Mouse (Mus musculus) MEL (cell line): ENCODE results near the gene Rhobtb1. TPM values are rescaled to one million over a fixed set of nuclear protein-coding genes. Genes with fewer than 3 reads are reported as not detected.

ENCODE experiments used
- DNase-seq: peaks from one replicate; pipeline ENCODE4 v3.0.0; 2011; ENCODE audit warnings: low read depth, low spot score
- H3K27ac ChIP-seq: 2 replicates; pipeline ENCODE4 v1.5.1; 2012; ENCODE audit warnings: low read depth, mild to moderate bottlenecking, control low read depth, low read length, moderate library complexity; ENCODE audit not compliant: control insufficient read depth
- H3K27me3 ChIP-seq, 2 experiments: fragments of 150-350 bp in 1 of 2; sonication (generic) in 1 of 2; 2 replicates each; pipeline ENCODE4 v1.6.1; 2012; ENCODE audit warnings: low read length in 2 of 2, mild to moderate bottlenecking in 2 of 2, improper control_type of control experiment in 1 of 2, moderate library complexity in 1 of 2; ENCODE audit not compliant: insufficient read depth in 2 of 2, control insufficient read depth in 1 of 2
- H3K36me3 ChIP-seq, 2 experiments: 2 replicates each; pipeline ENCODE4 v1.6.1; 2012 to 2014; ENCODE audit warnings: low read length in 2 of 2, improper control_type of control experiment in 1 of 2, inconsistent platforms in 1 of 2, mild to moderate bottlenecking in 1 of 2; ENCODE audit not compliant: insufficient read depth in 2 of 2, control insufficient read depth in 1 of 2
- H3K4me1 ChIP-seq, 2 experiments: fragments of 150-350 bp in 1 of 2; sonication (generic) in 1 of 2; 2 replicates each; pipeline ENCODE4 v1.6.1; 2012; ENCODE audit warnings: low read length in 2 of 2, improper control_type of control experiment in 1 of 2, mild to moderate bottlenecking in 1 of 2; ENCODE audit not compliant: insufficient read depth in 2 of 2, control insufficient read depth in 1 of 2
- H3K4me3 ChIP-seq, 2 experiments: fragments of 150-350 bp in 1 of 2; sonication (generic) in 1 of 2; 2 replicates each; pipeline ENCODE4 v1.5.1; 2012; ENCODE audit warnings: low read depth in 2 of 2, low read length in 2 of 2, mild to moderate bottlenecking in 2 of 2, moderate library complexity in 2 of 2, control low read depth in 1 of 2, improper control_type of control experiment in 1 of 2; ENCODE audit not compliant: control insufficient read depth in 1 of 2, insufficient read depth in 1 of 2
- H3K79me2 ChIP-seq: 2 replicates; pipeline ENCODE4 v1.6.1; 2012; ENCODE audit warnings: mild to moderate bottlenecking, low read length, moderate library complexity; ENCODE audit not compliant: control insufficient read depth, poor library complexity, insufficient read depth
- H3K9ac ChIP-seq: 2 replicates; pipeline ENCODE4 v1.6.1; 2012; ENCODE audit warnings: low read depth, mild to moderate bottlenecking, control low read depth, low read length, moderate library complexity; ENCODE audit not compliant: control insufficient read depth, poor library complexity, severe bottlenecking
- H3K9me3 ChIP-seq: fragments of 150-350 bp; sonication (generic); replicated peaks from 2 replicates; pipeline ENCODE4 v1.6.1; 2012; ENCODE audit warnings: mild to moderate bottlenecking, low read length, improper control_type of control experiment, moderate library complexity; ENCODE audit not compliant: insufficient read depth
- CHD2 ChIP-seq: IDR thresholded peaks from 2 replicates; pipeline ENCODE4 v1.6.1; 2011; ENCODE audit warnings: low read length, improper control_type of control experiment
- ELF1 ChIP-seq: IDR thresholded peaks from 2 replicates; pipeline ENCODE4 v1.6.1; 2014; ENCODE audit warnings: low read depth, mild to moderate bottlenecking, inconsistent platforms, low read length, improper control_type of control experiment, moderate library complexity
- EP300 ChIP-seq, 2 experiments: IDR thresholded peaks; 2 replicates each; pipeline ENCODE4 v1.6.1; 2011; ENCODE audit warnings: improper control_type of control experiment in 2 of 2, low read length in 2 of 2, low read depth in 1 of 2, mild to moderate bottlenecking in 1 of 2
- GABPA ChIP-seq: IDR thresholded peaks from 2 replicates; pipeline ENCODE4 v1.6.1; 2012; ENCODE audit warnings: low read depth, mild to moderate bottlenecking, inconsistent platforms, low read length, improper control_type of control experiment, moderate library complexity
- MAFK ChIP-seq: IDR thresholded peaks from 2 replicates; pipeline ENCODE4 v1.6.1; 2011; ENCODE audit warnings: low read depth, mild to moderate bottlenecking, low read length, improper control_type of control experiment, borderline replicate concordance
- MAX ChIP-seq: IDR thresholded peaks from 2 replicates; pipeline ENCODE4 v1.6.1; 2011; ENCODE audit warnings: low read length, improper control_type of control experiment
- MAZ ChIP-seq: IDR thresholded peaks from 2 replicates; pipeline ENCODE4 v1.6.1; 2012; ENCODE audit warnings: low read depth, mild to moderate bottlenecking, inconsistent platforms, low read length, improper control_type of control experiment
- MEF2A ChIP-seq: IDR thresholded peaks from 2 replicates; pipeline ENCODE4 v1.6.1; 2014; ENCODE audit warnings: low read depth, mild to moderate bottlenecking, inconsistent platforms, low read length, improper control_type of control experiment; ENCODE audit not compliant: poor library complexity, insufficient replicate concordance, severe bottlenecking; ENCODE audit errors: extremely low read depth
- MYB ChIP-seq: IDR thresholded peaks from 2 replicates; pipeline ENCODE4 v1.6.1; 2011; ENCODE audit warnings: mild to moderate bottlenecking, low read depth, low read length, improper control_type of control experiment
- RAD21 ChIP-seq: IDR thresholded peaks from 2 replicates; pipeline ENCODE4 v1.6.1; 2011; ENCODE audit warnings: mild to moderate bottlenecking, low read depth, low read length, improper control_type of control experiment
- SMC3 ChIP-seq: IDR thresholded peaks from 2 replicates; pipeline ENCODE4 v1.6.1; 2011; ENCODE audit warnings: low read depth, low read length, improper control_type of control experiment
- TCF12 ChIP-seq: IDR thresholded peaks from 2 replicates; pipeline ENCODE4 v1.6.1; 2014; ENCODE audit warnings: low read depth, mild to moderate bottlenecking, inconsistent platforms, low read length, improper control_type of control experiment, moderate library complexity
- UBTF ChIP-seq: IDR thresholded peaks from 2 replicates; pipeline ENCODE4 v1.6.1; 2012; ENCODE audit warnings: low read depth, mild to moderate bottlenecking, inconsistent platforms, low read length, improper control_type of control experiment, moderate library complexity, borderline replicate concordance; ENCODE audit not compliant: insufficient read depth
- USF2 ChIP-seq, 2 experiments: IDR thresholded peaks; 2 replicates each; pipeline ENCODE4 v1.6.1; 2011 to 2012; ENCODE audit warnings: improper control_type of control experiment in 2 of 2, low read length in 2 of 2, borderline replicate concordance in 1 of 2, inconsistent platforms in 1 of 2, low read depth in 1 of 2, mild to moderate bottlenecking in 1 of 2; ENCODE audit not compliant: insufficient read depth in 1 of 2
- ZC3H11A ChIP-seq: IDR thresholded peaks from 2 replicates; pipeline ENCODE4 v1.6.1; 2012; ENCODE audit warnings: low read depth, mild to moderate bottlenecking, inconsistent platforms, low read length, improper control_type of control experiment
- ZMIZ1 ChIP-seq: IDR thresholded peaks from 2 replicates; pipeline ENCODE4 v1.6.1; 2012; ENCODE audit warnings: low read depth, mild to moderate bottlenecking, inconsistent platforms, low read length, improper control_type of control experiment, moderate library complexity
- polyA plus RNA-seq, 2 experiments: library from polyadenylated mRNA; stranded (reverse) in 1 of 2; unstranded in 1 of 2; fragments of >175 nt in 1 of 2; fragments of >200 nt in 1 of 2; gene quantifications; 2 replicates each; pipeline versions ENCODE4 v1.2.1 to v1.2.4; 2012; ENCODE audit warnings: low replicate concordance in 2 of 2, low read depth in 1 of 2; ENCODE audit not compliant: insufficient read length in 2 of 2, insufficient read depth in 1 of 2, missing spikeins in 1 of 2
- total RNA-seq: library from RNA; depleted of rRNA; stranded (reverse); fragments of 300-350 nt; gene quantifications from 2 replicates; pipeline ENCODE4 v1.2.3, GENCODE M21; 2012

The Rhobtb1 gene
- total and polyA plus RNA-seq, 3 experiments = not detected

- no peak for TF ChIP-seq SMC3
- TF ChIP-seq MEF2A = no peak
- TF ChIP-seq EP300 (IDR thresholded peaks at IDR 0.05; ENCODE audit: low read depth in 1 of 2, low read length in 2 of 2) = no peak
- TF ChIP-seq ZC3H11A = no peak
- no peak for TF ChIP-seq MAFK
- no peak for TF ChIP-seq RAD21
- TF ChIP-seq UBTF = no peak
- TF ChIP-seq MYB = no peak
- Histone ChIP-seq H3K79me2 (no peaks in the 10 kb centered on the region), H3K4me1 (no peaks in the 10 kb centered on the region), H3K27me3 (no peaks in the 10 kb centered on the region), H3K4me3 (no peak overlapping the region), H3K27ac (no peak overlapping the region), H3K9ac (no peak overlapping the region), H3K9me3 (no peaks in the 10 kb centered on the region), H3K36me3 (no peaks in the 10 kb centered on the region)
- DNase-seq = no peak
Observed at GRCm38 (mm10) chr10:69321519-69322035, 170.3 kb downstream of the Rhobtb1 start.

GRCm38 (mm10) chr10:69323986-69324385 is 172.8 kb downstream of the Rhobtb1 start:
- Histone ChIP-seq H3K36me3 (no peaks in the 10 kb centered on the region), H3K27ac (no peak overlapping the region), H3K27me3 (no peaks in the 10 kb centered on the region), H3K9ac (no peak overlapping the region), H3K4me3 (no peak overlapping the region), H3K4me1 (no peaks in the 10 kb centered on the region), H3K9me3 (no peaks in the 10 kb centered on the region), H3K79me2 (no peaks in the 10 kb centered on the region)
- no peak for TF ChIP-seq ELF1
- TF ChIP-seq USF2 (IDR thresholded peaks at IDR 0.05; ENCODE audit: borderline replicate concordance in 1 of 2, insufficient read depth in 1 of 2, low read depth in 1 of 2, low read length in 2 of 2) = no peak
- no peak for TF ChIP-seq MAX
- TF ChIP-seq CHD2 = no peak
- TF ChIP-seq GABPA = no peak
- TF ChIP-seq ZMIZ1 = no peak
- TF ChIP-seq MEF2A = no peak
- TF ChIP-seq TCF12 = no peak
- TF ChIP-seq UBTF = no peak
- TF ChIP-seq MAZ = no peak
- no peak for TF ChIP-seq ZC3H11A
- DNase-seq = no peak
